Mouse (Mus musculus) layer of hippocampus, adult 18-20 months (tissue): ENCODE measurements around the gene Kcnj16. TPM values are rescaled to one million over a fixed set of nuclear protein-coding genes. Genes with fewer than 3 reads are reported as not detected.
A peak's percentile ranks its signal among the peaks of the same experiment; 100 is the strongest.

ENCODE experiments used
- DNase-seq, 2 experiments: peaks; one replicate each; pipeline ENCODE4 v3.0.0; 2022; ENCODE audit warnings: low spot score in 2 of 2
- long read RNA-seq: library from polyadenylated mRNA; stranded (forward); transcript quantifications from one replicate; pipeline ENCODE4 v2.0.0, GENCODE M21; 2021
- total RNA-seq, 2 experiments: library from RNA; stranded (reverse); gene quantifications; 2 replicates each; pipeline ENCODE4 v1.2.3; 2021

The Kcnj16 gene
- total RNA-seq, result 10 to 100 TPM; 18.9 to 22.0 TPM
- long read RNA-seq, transcript Kcnj16-201 (2 exons, 3,671 nt), result major isoform, 18 of 22 reads
- long read RNA-seq, partial matches to known transcripts, result 3 of 22 reads
- long read RNA-seq, other reads (novel, unspliced or antisense), result 1 of 22 reads

DNA sequence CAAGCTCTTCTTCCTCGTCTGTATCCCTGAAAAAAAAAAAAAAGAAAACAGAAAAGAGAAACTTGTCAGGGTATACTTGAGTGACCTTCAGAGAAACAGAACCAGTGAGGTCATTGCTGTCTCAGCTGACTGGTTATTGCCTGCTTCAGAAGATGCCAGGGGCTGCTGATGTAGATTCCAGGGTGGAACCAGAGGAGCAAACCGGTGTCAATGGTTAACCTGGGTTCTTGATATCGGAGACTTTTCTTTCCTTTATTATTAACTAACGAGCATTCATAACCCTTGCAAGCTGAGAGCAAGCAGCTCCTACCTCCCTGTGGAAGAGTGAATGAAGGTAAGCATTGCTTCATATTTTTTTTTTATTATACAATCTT is at the start of gene Kcnj16:
TSS of gene Kcnj16 (plus strand) at position 272 of the 374 bp plus-strand sequence.
- DNase-seq, result no peak

DNA sequence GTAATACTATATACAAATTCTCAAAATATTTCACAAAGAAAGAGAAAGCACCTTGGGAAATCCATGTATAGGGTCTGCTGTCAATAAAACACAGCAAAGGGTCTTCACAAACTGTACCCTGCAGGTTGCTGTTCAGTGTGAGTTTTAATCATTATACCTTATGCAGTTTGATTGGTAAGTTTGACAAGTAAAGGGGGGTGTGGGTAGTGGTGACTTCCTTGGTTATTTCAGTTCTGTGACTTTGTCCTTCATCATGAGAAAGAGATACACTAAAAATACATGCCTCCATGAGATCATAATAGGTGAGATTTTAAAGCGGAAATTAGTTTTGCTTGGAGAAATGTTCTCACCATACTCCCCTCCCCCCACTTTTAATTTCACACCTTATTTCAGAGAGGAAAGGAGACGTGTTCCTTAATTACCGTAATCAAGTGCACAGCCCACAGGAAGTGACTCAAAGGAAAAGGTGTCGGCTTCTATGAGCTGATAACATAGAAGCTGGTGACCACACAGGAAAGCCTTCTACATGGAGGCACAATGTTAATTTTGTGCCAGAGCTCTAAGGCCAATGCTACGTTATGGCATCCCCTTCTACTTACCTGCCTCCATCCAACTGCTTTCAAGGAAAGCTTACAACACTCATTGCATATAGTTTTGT is 48.9 kb upstream of the Kcnj16 start:
- DNase-seq, result no peak

DNA sequence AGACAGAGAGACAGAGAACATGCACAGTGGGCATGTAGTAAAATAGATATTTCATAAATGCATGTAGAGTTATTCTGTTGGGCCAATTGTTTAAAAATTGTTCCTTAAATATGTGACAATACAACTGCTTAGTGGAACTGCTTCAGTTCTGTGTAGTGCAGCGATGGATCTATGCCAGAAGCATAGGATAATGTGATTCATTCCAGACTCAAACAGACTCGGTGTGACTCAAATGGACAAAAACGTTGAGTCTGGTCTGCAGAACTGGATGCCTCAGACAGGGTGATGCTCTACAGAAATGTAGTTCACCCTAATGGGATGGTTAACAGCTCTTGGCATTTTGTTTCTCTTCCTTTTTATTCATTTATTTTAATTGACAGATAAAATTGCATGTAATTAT is 32.1 kb upstream of the Kcnj16 start:
- peak in 1 of 2 experiments; percentile 2 for DNase-seq

DNA sequence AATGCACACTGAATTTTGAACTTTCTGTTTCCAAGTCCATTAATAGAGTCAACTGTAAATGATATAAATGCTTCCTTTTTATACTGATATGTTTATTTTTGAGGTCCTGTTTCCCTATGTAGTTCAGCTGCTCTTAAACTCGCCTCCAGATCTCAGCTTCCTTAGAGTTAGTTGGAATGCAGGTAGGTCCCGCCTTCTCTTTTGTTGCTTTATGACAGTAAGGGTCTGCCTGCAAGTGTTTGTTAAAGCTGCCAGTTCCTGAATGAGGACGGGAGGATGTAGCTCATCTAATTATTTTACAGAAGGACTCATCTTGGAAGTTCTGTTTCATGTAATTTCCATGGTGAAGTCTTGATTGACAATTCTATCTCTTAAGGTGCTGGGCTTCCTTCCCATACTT is 25.6 kb upstream of the Kcnj16 start:
- no peak for DNase-seq

DNA sequence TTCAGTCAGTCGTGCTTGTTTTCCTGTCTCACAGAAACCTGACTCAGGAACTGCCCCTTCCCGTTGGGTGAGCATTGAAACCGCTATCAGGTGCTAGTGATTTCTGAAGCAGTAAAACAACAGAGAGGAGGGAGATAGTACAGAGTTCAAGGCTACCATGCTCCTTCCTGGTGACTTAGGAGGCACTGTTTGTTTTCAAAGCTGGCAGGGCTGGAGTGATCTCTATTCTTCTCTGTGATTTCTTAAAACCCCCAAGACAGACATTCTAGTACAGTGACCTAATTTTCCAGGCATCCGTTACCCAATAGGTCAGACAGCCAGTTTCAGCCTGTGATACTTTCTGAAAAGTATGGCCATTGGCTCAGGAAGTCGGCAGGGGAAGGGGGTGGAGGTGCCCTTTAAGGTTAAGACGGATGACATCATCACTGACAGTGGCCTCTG is 25.1 kb upstream of the Kcnj16 start:
- no peak for DNase-seq

DNA sequence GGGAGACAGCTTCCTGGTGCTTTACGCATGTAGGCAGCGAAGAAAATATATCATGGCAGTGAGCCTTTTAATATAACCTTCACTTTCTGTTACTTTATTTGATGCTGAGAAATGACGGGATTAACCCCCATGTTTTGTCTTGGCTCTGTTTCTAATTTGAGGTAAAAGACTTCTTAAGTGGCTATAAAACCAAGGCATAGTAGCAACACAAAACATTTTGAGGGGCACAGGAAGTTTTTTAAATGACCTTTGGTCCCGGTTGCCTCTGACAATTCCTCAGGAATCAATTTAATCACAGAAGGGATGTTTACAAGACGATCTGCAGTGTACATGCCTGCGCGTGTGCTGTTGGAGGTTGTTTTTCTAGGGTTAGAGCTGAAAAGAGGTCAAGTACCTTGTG is 11.2 kb upstream of the Kcnj16 start:
- no peak for DNase-seq

DNA sequence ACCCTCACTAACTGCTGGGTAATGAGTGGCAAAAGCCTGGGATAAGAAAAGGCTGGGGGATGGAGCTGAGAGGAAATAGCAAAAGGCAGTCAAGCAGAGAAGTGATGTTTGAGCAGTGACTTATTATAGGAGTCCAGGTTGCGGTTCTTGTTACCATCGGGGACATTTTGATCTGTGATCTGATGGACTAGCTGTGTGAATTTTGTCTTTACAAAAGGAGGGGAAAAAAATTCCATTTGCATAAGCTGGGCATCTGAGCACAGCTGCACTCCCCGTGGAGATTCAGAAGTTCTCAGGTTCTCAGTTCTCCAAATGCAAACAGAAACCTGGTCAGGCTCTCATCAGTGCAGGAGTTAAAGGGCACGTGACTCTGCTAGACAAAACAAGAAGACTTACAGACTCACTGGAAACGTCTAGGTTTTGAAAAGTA is 6.2 kb upstream of the Kcnj16 start:
- no peak for DNase-seq

DNA sequence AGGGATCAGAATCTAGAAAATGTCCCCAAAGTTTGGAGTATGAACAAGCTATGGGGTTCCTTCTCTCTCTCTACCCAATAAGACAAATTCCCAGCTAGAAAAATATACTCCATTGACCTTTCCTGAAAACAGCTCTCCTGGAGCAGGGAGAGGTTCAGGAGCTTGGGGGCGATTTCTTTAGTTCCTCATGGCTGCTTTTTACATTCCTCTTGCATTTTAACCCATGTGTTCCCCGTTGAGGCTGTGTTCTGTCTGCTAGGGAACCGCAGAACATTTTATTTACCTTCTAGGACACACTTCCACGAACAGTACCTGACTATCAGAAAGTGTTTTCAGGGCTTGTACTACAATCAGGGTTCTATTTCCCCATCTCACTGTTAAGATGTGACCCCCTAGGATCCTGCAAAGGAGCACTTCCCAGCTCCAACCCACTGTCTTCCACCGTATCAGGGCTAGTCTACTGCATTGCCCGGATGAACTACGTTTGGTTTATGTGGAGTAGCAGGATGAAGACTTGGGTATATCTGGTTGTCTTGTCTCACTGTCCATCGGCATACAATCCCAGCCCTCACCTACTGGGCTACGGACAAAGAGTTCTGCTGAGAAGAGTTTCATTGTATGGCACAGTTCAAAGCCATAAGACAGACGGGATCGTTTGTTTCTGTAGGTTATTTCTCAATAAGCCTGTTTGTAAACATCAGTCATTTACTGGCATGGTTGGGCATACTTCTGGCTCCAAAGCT is 643 bp upstream of the Kcnj16 start:
- DNase-seq, result no peak

DNA sequence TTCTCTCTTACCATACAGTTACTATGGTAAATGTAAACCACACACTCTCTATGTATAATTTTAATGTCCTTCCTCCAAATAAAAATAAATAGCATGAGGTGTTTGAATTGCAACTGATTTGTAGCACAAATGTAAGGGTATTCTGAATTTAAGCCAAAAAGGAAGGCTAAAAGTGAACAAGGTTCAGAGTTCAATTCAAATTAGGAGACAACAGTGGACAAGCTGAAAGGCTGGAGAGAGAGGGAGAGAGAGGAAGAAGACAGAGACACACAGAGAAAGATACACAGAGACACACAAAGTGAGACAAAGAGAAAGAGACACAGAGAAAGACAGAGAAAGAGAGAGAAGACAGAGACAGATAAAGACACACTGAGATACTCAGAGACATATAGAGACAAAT is 1.1 kb downstream of the Kcnj16 start:
- DNase-seq, result no peak

DNA sequence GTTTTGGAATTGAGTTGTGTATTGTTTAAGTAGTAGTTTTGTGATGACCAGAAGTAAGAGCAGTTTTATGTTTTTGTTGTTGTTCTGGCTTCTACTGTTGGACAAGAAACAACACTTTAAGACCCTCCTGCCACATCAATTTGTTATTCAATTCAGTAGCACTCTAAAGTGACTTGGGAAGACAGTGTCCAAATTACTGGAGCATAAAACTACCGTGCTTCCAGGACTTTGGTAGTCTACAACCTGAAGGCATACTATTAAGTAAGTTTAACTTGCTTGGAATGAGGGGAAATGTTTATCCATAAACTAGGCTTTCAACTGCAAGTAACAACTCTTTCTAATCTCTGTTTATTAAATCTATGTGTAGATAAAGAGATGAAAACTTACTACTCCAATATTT is 17.7 kb downstream of the Kcnj16 start:
- DNase-seq, result no peak

DNA sequence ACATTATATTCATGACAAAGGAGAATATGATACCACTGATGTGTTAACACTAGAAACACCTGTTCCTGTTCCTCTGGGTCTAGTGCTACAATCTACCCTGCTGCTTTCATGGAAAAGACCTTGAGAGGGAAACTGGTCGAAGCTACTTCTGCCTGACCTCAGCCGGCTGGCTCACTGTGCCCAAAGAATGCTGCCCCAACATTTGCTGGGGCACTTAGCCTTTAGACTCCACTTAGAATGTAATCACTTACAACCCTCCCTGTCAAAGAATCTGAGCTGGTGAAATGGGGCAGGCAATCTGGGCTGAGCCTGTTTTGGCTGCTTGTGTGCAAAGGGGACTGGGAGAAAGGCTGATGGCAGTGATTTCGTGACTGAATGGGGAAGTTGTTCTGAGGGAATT is 18.1 kb downstream of the Kcnj16 start:
- no peak for DNase-seq

DNA sequence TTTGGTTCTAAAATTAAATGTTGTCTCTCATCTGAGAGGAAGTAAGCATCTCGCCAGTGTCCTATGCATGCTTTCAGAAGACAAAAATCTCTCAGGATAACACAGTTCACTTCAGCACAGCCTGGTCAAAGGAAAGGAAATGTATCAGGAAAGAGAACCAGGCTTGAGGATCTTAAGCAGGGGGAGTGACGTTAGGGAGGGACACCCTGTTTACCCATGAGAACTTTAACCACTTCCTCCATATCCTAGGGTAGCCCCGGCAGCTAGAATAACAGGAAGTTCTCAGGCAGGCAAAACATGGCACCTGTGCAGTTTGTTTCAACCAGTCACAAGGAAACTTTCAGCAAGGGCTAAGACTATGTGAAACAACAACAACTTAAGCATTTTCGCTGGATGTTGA is 25.8 kb downstream of the Kcnj16 start:
- no peak for DNase-seq

DNA sequence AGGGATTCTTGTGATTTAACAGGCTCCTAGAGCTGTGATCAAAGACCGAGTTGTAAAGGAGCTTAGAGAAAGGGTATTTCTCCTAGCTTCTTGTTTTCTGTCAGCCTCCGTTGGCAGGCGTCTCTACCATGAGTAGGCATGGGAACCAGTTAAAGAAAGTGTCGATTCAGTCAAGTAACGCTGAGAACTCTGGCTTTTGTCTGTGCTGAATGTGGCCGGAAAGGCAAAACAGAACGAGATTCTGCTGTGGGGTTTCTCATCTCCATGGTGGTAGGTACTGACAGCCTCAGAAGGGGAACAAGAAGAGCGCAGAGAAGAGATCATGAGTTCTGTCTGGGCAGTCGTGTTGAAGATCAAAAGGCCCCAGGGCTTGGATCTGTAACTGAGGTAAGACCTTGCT is 29.4 kb downstream of the Kcnj16 start:
- DNase-seq, result peak in 1 of 2 experiments; percentile 13

DNA sequence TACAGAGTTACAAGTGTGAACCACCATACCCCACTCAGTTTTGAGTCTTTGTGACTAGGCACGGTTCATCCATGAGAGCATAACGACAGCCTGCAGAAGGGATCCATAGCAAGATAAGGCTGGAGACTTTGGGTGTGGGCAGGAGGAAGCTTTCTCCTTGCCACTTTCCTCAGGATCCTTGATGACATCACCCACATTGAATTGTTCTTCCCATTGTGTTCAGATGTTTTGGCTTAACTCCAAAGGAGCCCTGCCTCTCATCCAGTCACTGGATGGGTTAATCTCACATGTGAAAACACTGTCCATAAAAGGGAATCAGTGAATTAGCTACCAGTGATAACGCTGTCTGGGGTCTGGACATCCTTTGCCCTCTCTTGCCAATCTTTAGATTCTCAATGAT is 37.3 kb downstream of the Kcnj16 start:
- DNase-seq, result no peak

DNA sequence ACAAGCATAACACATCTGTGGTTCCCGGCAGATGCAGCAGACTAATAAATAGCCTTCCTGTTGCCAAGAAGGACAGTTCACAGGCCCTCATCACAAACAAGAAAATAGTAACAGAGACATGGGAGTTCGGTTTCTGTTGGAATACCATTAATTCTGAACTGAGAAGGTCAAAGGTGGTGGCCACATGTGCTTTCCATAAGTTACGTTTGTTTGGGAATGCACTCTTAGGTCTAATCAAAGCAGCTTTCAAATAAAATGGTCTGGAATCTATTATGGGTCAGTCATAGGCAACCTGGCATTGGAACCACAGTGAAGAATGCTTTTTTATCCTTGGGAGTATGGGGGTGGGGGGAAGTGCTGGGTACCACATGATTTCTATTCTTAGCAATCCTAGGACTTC is 41.6 kb downstream of the Kcnj16 start:
- DNase-seq, result no peak

DNA sequence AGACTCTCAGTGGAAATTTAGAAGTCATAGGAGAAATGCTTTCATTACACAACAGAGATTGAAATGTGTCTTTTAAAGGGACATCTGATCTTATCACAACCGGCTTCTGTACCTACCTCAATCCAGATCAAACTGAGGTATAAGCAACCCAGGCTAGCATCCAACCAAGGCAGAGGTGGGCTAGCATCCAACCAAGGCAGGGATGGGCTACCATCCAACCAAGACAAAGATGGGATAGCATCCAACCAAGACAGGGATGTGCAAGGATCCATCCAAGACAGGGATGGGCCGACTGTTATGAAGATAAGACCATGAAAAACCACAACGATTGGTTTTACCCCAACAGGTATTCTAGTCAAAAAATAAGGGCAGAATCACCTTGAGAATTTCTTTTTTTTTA is 48.4 kb downstream of the Kcnj16 start:
- DNase-seq, result no peak

DNA sequence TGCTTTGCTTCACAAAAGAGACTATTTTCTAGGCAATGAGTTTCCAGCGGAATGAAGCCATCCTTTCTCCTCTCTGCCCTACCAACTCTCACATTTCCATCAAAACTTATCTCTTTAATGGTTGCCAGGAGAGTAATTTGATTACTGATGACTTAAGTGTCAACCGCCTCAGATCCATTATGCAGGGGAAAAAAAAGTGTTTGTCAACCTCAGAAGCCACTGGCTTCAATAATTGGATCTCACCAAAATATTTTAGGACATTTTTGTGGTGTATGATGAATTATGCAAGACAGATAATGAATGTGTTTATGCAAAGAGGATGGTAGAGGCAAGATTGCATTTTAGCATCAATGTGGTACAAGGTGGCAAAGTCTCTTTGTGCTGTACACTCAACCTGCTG is 52.4 kb downstream of the Kcnj16 start:
- DNase-seq, result no peak

DNA sequence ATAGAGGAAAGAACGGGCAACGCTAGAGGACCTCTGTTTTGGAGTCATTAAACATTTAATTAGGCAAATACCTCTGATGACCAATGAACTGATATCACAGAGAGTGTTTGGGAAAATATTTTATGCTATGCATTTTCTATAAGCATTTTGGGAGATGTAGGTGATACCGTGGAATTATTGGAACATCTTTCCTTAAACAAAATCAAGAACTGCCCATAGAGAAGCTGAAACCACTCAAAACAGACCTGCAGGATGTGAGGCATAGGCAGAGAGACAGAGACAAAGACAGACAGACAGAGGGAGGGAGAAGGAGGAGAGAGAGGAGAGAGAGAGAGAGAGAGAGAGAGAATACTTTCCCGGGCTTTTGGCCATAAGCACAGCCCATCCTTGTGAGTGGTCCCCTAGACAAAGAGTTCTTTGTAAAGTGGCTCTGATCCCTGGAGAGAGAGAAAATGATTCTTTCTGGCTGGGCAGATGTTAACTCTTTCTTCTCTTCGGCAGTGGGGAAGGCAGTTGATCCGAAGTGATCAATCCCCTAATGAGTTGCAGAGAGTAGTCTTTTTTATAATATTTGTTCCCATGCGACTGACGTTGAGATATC is 54.9 kb downstream of the Kcnj16 start:
- peak in 1 of 2 experiments; percentile 2 for DNase-seq

DNA sequence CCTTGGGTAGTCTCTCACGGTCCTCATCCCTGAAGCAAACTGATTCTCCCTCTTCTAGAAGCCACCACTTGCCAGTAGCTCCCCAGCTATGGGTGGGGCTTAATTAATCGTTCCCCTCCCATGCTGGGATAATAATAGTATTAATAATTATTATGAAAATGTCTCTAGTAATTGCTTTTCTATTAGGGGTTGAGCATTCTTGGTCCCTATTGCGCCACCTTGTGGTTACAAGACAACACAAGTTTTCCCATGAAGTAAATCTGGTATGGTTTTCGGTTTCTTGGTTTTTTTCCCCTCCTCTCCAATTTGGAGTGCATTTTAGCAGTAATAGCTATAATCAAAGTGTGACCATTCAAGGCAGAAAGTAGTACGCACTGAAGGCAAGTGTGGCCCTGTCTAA is 74.3 kb downstream of the Kcnj16 start:
- peak in 1 of 2 experiments; percentile 64 for DNase-seq

DNA sequence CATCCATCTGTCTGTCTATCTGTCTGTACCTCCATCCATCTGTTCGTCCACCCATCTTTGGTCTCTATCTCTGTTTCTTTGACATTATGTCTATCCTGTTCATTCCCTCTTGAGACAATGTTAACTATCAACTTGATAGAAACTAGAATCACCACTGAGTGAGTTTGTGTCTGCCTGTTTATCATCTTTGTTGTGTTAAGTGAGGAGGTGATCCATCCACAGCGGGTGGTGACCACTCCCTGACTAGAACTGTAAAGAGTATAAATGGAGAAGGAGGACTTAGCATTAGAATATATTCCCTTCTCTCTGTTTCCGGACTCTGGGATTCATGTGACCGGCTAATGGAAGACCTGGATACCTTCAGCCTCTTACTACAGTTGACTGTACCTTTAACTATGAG is 75.5 kb downstream of the Kcnj16 start:
- no peak for DNase-seq

DNA sequence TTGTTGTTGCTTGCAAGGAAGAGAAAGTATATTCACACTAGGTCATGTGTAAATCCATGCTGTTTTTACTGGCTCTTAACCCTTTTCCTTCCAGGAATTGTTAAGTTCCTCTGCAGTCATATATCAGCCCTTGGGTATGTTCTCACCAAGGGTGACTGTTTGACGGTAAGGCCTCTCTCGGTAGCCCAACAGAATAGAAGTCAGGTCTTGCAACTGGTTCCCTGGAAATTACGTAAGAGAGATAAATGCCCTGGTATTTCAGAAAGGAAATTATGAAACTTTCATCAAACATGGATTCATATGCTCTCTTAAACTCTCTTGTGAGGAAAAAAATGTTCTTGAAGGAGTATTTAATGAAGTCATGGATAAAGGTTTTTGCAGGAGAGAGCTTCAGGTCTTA is 86.4 kb downstream of the Kcnj16 start:
- DNase-seq, result no peak
